Mouse (Mus musculus): Measurements from ENCODE around the gene Rasgrp3.
A peak's percentile ranks its signal among the peaks of the same experiment; 100 is the strongest.

The Rasgrp3 gene

DNA sequence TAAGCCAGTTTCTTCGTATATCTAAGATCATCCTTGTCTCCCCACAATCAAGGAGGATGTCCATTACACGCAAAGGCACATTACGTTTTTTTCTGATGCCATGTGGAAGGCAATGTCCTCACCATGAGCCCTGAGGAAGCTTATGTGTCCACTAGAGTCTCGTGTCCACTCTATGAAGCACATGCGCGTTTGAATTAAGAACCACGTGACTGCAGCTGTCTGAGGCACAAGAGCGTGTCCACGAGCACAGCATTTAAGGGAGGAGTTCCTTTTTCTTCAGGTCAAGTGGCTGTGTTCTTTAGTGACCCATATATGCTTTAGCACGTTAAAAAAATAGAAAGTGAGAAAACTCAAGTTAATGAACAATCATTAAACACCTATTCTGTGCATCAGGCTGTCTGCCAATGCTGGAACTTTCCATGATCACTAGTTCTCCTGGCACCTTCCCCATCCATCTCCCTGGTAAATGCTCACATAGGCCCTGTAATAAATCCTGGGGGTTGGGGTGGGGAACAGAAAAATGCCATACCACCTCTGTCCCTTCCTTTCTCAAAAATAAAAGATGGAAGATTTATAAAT, 70.5 kb downstream of the Rasgrp3 start:
- peak; percentile 18 for DNase-seq

DNA sequence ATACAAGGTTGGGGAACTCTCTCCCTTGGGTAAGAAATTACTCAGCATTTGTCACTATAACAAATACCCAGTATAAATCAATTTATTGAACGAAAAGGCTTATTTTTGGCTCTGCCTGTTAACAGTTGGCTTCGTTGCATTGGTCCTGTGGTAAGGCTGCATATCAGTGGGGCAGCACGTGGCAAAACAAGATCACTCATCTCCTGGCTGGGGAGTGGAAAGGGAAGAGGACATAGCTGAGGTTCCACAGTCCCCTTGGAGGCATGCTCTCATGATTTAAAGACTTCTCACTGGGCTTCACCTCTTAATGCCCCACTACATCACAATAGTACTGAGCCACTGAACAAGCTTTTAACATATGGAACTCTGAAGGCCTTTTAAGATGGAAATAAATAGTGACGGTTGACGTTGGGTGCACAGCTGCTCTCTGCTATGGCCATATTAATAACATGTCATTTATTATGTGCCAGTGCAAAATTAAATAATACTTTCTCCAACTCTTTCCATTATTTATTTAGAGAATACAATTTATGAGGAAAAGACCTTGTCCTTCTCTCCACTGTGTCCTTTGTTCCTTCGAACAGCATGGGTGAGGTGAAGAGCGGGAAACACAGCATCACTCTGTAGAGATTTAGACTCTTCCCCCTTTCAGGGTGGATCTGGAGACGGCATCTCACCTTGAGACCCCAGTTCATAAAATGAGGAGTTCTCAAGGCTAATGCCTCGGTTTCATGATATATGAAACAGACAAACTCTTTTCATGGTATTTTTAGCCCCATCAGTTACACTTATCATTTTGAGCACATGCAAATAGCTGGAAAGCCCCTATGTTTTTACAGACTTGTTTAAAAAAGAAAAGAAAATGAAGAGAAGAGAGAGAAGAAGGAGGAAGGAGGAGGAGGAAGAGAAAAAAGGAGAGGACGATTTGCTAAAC, 71.3 kb downstream of the Rasgrp3 start:
- DNase-seq = no peak

DNA sequence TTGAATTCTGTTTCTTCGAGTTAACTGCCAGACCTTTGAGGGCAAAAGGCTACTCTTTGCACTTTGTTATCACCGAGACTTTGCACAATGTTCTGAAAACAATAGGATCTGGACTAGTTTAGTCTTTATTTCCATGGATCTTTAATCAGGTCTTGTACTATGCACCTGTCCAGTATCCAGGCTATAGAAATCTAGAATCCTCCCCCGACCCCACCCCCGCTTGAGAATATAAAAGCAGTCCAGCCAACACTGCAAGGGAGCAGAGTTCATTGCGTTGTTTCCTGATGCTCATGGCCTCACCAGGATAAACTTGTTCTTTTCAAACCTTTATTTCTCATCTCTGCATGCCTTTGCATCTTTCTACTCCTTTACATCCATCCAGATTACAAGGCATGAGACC, 73.6 kb downstream of the Rasgrp3 start:
- no peak for DNase-seq

DNA sequence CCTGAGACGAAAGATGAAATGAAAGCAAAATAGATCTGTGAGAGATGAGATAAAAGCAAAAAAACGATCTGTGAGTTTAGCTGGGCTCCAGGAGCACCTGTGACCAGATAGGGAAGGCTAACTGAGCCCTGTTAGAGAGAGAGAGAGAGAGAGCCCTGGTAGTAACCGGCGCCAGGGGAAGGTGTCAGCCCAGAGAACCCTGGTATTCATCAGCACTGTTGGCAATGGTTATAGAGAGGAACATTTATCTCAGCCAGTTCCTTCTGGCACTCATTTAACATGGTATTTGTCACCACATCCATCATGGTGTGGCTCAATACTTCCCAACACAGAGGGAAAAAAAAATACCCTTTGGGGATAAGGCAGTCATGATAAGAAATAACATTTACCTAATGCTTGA, 80.9 kb downstream of the Rasgrp3 start:
- DNase-seq = no peak

DNA sequence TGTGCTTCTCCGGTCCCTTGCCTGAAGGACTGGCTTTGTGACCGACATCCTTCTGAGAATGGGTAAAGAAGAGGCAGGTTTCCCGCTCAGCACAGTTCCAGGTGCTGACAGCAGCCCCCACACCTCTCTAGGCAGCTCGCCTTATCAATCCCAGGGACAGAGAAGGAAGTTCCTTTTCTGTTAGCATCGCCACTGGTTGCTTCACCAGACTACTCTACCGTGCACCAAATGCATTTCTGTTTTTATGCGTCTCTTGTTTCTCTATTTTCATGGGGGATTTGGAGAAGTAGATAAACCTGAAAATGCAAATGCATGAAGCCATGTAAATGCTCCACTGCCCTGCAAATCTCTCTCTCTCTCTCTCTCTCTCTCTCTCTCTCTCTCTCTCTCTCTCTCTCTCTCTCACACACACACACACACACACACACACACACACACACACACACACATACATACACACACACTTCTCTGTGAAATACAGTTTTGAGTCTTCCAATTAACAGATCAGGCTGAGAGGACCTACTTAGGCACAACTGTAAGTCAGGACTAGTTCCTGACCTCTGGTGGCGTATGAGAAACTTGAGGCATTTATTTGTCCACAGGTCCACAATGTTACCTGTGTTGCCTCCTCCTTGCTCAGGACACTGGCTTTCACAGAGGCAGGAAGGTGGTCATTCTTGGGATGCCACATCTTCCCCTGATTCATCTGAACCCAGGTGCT, 82.6 kb downstream of the Rasgrp3 start:
- no peak for DNase-seq

DNA sequence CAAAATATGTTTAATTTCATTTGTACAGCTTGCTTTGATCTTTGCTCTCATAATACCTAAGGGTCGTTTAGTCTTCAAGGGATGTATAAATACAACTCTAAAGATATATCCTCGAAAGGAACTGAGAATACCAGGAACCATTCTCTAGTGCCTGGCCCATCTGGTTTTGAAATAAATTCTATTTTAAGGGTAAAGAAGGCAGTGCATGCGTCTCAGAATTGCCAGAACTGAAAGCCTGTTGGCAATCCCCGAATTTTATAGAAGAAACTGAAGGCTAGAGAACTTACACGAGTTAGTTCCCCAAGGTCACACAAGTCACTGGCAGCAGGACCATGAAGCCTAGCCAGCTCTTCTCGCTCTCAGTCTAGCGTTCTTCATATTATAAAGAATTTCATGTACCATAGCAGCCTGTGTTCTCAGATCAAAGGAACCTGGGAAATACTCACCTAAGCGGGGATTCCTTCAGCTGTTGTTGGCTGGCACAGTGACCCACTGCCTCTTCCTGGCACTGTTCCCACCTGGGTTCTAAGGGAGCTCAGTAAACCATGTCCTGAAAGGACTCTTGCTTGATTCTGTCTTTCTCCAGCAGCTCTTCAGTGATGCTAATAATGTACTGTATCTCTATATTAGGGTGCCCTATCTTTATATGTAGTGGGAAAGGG, 83.7 kb downstream of the Rasgrp3 start:
- DNase-seq = no peak

DNA sequence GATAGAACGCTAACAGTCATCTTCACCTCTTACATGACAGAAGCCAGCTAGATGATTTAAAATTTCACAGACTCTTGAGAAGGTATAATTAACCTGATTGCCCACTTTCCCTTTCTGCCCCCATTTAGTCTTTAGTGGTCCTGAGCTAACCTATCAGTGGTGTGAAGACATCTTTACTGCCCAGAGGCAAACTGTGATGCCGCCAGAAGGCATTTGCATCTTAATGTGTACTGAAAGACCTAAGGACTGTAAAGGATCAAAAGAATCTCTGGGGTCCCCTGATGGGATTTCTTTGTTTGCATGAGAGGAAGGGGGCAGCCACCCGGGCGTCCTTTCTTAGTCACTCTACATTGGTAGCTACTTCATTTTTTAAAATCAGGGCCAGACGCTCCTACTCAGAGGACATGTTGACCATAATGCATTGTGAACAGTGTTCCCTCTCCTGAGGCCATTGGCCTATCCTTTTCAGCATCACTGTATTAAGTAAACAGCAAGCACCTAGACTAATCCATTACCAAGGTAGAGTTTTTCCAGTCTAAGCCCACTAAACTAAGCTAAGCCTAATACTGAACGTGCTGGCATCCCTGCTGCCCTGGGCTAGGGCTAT, 85.6 kb downstream of the Rasgrp3 start:
- DNase-seq = no peak

DNA sequence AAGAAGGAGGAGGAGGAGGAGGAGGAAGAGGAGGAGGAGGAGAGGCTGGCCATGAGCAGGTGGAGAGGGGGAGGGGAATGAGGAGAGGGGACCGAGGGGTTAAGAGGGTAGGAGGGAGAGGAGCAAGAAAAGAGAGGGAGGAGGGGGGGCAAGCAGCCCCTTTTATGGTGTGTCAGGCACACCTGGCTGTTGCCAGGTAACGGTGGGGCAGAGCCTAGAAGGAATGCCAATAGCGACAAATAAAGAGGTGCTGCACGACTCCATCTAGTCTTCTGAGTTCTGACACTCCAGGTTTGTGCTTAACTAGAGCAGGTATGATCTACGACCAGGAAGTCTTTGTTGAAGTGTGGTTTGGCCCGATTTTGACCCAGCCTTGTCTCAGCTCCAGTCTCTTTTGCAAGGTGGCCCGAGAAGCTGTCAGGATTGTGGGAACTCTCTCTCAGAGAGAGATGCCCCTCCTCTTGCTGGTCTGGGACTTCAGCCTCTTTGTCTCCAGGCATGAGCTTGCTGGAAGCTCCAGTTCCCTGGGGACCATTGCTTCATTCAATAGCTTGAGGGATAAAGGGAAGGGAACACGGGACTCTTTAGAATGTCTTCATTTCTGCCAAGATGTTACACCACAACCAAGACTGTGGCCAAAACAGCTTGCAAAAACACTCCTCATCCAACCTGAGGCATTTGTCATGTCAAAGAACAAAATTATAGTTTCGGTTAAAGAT, 86.8 kb downstream of the Rasgrp3 start:
- no peak for DNase-seq

DNA sequence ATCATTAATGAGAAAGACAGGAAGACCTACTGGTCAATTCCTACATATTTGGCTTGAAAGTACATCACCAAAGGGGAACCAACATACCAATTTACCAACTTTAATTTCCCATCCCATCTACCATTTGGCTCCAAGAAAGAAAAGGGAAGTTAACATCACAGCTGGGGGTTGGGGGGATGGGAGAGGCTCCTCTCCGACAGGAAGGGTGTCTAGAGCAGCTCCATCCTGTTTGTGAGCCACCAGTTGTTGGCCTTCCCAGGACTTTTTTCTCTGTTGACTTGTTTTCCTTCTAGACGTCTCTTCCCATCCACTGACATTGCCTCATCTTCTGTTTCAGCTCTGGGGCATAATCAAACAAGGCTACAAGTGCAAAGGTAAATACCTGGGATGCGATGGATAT, 88.1 kb downstream of the Rasgrp3 start:
- DNase-seq = no peak

DNA sequence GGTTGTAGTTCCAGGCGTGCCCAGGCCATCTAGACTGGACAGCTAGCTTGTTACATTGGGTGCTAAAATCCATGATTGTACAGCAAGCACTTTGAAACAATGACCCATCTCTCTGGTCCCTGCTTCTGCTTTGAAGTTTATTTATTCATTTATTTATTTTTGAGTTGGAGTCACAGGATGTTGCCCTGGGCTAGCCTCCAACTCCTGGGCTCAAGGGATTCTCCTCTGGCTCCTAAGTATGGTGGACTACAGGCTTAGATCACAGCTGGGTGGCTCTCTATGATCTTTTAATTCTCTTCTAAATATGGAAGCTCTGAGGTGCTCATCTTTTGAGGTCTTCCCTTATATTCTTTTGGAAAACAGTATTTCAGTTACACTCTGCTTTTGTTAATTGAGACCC, 90.7 kb downstream of the Rasgrp3 start:
- DNase-seq = no peak

DNA sequence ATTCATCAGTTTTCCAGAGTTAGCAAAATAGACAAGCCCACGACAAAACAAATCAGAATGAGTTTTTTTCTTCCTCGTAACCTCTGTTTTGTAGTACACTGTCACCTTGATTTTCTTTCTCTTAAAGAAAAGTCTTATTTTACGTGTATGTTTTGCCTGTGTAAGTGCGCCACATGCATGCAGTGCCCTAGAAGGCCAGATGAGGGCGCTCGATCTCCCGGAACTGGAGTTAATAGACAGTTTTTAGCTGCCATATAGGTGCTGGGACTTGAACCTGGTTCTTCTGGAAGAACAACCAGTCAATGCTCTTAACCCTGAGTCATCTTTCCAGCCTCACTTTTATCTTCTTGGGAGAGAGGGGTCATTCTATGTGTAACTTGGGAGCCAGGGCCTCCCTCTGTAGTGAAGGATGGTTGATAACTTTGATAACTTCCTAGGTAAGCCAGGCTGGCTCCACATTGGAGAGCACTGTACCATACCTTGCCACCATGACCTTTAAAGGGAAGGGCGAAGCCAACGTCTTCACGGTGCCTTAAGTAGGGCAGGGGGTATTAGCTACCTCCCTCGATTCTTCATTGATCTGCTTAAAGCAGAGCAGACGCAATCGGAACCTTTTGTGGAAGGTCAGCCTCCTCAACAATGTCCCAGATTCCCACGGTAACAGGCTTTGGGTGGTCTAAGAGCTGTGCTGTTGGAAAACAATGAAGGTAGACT, 93.7 kb downstream of the Rasgrp3 start:
- no peak for DNase-seq

DNA sequence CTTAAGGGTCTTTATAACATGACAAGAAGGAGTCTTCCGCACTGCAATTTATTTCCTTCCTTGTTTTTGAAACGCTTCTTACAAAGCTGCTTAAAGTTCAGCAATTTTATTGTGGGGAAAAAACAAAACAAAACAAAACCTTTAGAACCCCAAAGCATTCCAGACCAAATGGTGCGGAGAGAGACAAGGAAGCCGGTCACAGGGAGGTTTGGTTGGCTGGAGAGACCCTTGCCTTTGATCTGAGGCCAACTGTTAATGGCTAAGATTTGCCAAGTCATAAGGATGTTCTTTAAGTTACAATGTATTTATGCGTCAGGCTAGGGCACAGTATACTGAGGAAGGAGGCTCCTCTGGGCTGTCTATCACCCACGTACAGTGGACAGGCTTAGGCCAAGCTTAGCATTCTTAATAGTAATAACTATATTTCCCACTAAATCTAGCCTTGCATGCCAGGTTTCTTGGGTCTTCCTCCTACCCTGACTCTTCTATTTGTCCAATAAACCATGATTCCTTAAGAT, 96.8 kb downstream of the Rasgrp3 start:
- no peak for DNase-seq

DNA sequence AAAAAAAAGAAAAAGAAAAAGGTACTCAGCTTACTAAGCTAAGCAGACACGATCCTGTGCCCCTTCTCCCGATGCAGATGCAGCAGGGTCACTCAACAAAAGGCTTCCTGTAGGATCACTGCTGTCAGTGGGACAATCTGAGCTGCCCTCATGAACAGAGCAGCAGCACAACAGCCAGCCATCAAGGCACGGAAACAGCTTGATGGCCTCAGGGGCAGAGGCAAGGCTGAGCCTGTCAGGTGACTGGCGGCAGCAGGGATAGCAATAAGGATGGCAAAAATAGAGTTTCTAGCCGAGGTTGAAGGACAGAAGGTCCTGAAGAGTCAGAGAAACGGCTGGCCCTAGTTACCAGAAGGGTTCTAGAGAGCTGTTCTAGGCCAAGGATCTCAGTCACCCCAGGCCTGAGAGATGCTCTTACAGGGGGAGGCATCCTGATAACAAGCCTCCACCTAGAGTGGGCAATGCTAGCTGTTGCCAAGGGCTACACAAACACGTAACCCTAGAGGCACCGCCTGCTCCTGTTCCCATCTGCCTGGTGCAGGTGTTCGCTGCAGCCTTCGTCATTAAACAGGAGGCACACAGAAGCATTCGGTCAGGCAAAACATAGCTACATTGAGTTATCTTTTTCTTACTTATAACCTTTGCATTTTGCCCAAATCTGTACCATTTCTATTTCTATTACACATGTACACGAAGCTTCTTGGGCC, 98.8 kb downstream of the Rasgrp3 start:
- DNase-seq = no peak

DNA sequence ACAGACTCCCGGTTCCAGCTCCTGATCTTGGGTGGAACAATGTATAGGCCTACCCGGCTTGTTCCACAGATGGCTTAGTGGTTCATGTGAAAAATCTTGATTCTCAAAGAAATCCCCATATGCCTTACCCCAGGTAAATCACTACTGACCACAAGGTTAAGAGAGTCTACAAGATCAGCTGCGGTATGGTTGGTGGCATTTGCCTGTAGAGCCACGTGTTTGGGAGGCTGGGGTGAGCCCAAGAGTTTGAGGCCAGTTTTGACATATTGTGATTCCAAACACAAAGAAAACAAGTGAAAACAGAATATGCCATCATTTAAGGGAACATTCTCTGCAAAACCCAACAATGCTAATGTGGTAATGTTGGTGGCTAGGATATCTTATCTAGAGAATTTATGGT, 99.9 kb downstream of the Rasgrp3 start:
- DNase-seq = no peak

DNA sequence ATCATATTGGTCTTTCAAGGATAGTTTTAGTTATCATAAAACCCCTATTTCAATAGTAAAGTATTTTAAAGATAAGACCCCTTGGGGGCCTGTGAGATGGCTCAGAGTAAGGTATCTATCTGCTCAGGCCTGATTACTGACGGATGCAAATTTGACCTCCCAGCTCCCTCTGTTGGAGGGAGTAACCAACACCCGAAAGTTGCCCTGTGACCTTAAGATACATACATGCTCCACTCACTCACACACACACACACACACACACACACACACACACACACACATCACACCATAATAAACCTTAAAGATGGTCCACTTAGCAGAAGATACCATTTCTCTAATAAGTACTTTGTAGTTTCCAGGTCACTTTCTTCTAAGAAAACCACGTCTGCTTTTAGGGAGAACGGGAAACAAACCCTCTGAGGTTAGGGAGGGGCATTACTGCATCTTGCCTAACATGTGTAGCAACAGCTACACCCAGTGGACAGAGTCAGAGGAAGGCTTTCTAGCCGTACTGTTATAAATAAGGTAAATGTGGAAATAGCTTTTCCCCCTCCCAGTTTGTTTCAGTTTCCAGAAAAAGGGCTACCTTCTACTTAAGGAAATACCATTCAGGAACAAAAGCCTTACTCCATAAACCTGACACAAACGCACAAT, 100.8 kb downstream of the Rasgrp3 start:
- no peak for DNase-seq

DNA sequence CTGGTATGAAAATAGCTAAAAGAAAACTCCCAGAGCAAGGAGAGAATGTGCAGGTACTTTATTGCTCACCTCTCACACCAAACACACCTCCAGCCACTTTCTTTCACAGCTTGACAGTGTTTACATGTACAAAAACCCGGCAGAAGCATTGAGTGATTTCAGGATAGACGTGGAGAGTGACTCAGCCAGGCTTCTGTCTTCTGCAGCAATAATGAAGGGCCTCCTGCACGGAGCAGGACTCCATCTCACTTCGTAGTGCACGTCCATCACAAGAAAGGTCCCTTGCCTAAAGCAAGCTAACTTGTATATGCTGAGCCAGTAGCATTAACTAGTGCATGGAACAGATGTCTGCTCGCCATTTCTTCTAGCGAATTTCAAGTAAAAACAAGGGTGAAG, 101.4 kb downstream of the Rasgrp3 start:
- DNase-seq = no peak

DNA sequence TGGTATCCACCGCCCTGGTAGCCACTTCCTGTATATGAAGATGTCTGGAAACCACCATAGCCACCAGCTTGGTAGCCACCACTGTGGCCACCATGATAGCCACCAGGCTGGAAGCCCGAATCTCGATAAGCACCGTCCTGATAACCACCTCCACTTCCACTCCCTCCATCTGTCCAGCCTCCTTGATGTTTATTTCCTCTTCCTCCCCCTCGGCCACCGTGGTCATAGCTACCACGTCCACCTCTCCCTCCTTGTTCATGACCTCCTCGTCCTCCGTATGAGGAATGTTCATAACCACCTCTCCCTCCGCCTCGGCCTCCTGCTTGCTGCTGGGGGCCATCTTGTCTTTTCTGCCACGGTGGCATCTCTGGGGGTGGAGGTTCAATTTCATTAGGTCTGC, 102.7 kb downstream of the Rasgrp3 start:
- DNase-seq = no peak

DNA sequence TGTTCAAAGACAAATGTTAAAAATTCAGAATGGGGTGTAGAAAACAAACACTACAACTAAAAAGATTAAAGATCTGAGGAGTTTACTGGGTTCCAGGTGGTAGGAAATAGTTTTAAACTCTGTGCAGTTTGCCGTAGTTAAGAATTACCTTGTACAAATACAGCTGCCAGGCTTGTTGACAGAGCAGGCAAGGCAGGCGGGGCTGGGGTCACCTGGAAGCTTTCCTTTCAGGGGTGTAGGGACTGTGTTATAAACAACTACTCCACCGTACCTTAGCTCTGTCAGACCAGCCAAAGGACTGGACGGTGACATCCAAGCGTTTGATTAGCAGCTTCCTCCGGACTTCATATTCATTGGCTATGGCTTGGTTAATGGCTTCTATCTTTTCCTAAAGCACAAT, 103.4 kb downstream of the Rasgrp3 start:
- DNase-seq = no peak

DNA sequence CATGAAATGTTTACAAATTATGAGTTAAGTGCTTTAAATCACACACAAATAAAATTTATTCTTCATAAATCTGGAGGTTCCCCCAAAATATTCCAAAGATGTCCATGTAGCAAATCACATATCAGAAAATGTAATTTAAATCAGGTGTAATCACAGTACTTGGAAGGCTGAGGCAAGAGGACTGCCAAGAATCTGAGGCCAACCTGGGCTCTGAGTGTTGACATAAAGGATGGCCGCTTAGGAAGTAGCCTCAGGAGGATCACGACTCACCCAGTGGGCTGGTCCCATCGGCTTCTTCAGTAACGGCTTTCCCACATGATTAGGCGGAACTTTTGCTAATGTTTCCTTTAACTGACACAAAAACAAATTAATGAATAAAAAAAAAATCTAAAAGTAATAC, 104.1 kb downstream of the Rasgrp3 start:
- no peak for DNase-seq

DNA sequence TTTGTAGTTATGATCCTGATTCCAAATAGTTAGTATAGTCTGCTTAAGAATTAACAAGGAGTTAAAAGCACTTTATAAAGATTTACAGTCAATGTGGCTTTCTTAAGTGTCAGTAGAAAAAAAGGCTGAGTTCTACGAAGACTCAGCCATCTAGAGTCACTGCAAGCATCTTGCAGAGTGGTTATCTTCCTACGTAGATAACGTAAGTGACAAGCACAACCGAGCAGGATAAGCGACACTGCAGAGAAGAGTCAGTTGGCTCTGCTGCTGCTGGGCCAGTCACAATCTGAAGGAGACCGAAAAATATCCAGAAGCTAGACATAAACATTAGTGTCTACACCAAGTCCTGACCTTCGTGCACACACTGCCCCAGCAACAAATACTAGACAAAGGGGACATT, 107.7 kb downstream of the Rasgrp3 start:
- DNase-seq = no peak
